Comparison of ENCODE assay signal across 7 mouse cellular contexts in genomic region chr14:47188475-47188847, GRCm38 (mm10). TPM values are rescaled to one million over a fixed set of nuclear protein-coding genes. Genes with fewer than 3 reads are reported as not detected.
DNase-seq lines count a peak whose midpoint lies in the region; ATAC-seq and TF ChIP-seq lines count a peak whose summit lies in the region.

No protein-coding gene starts in this region.

- peak overlapping the region; percentile 61 for H3K4me3 ChIP-seq in limb, embryonic 14.5 days (replicated peaks; ENCODE audit: low read length)
- H3K4me3 ChIP-seq in stomach, embryonic 15.5 days (replicated peaks): peak overlapping the region; percentile 73

- H3K9me3 ChIP-seq in limb, embryonic 14.5 days (ENCODE audit: control insufficient read depth, low read length): no peaks in the 10 kb centered on the region
- H3K9me3 ChIP-seq in stomach, embryonic 15.5 days: no peaks in the 10 kb centered on the region

- peak overlapping the region; percentile 46; the same call in 1 of the 2 replicates for H3K9ac ChIP-seq in limb, embryonic 14.5 days (ENCODE audit: low read depth, low read length, severe bottlenecking)
- H3K9ac ChIP-seq in stomach, embryonic 15.5 days: peak overlapping the region; percentile 61

- peaks cover 5% of the 10 kb centered on the region; the same call in 1 of the 2 replicates for H3K4me1 ChIP-seq in limb, embryonic 14.5 days (ENCODE audit: control insufficient read depth, insufficient read depth, low read length)
- H3K4me1 ChIP-seq in stomach, embryonic 15.5 days: no peaks in the 10 kb centered on the region; the same call in 1 of the 2 replicates

- TF ChIP-seq POLR2A in limb, embryonic 14.5 days (IDR thresholded peaks at IDR 0.05; ENCODE audit: borderline replicate concordance, extremely low read depth, insufficient read depth, insufficient read length): no peak

- peak; percentile 11 for DNase-seq in right cerebral cortex, adult 18-20 months
- no peak for DNase-seq in right cerebral cortex, adult 2 months (ENCODE audit: low spot score in 2 of 2)
- no peak for DNase-seq in limb, embryonic 14.5 days (ENCODE audit: low spot score)
- DNase-seq in MN1 (ENCODE audit: low spot score): no peak
- no peak for DNase-seq in left cerebral cortex, postnatal 36 days (ENCODE audit: low spot score in 2 of 2)

- H3K36me3 ChIP-seq in limb, embryonic 14.5 days (ENCODE audit: control insufficient read depth, insufficient read depth, low read length): no peaks in the 10 kb centered on the region
- no peaks in the 10 kb centered on the region for H3K36me3 ChIP-seq in stomach, embryonic 15.5 days

- ATAC-seq in erythroid progenitor cell, adult 5-6 weeks (replicated peaks; ENCODE audit: low FRiP score, poor library complexity, severe bottlenecking): peak; percentile 30
- ATAC-seq in limb, embryonic 14.5 days (ENCODE audit: low FRiP score, low read depth): no peak
- no peak for ATAC-seq in stomach, embryonic 15.5 days (ENCODE audit: insufficient read depth, low FRiP score, low read depth)

- H3K4me2 ChIP-seq in limb, embryonic 14.5 days (replicated peaks; ENCODE audit: low read depth, low read length, severe bottlenecking): peak overlapping the region; percentile 100
- H3K4me2 ChIP-seq in stomach, embryonic 15.5 days: peak overlapping the region; percentile 99

- 0% methylated on average over 14 of the region's 16 CpGs for WGBS in limb, embryonic 14.5 days
- WGBS in stomach, embryonic 15.5 days: 4% methylated on average over 16 of the region's 16 CpGs

- intact Hi-C loops in left cerebral cortex, postnatal 36 days (cut with DNase I): no loop called here

- H3K27me3 ChIP-seq in limb, embryonic 14.5 days (ENCODE audit: control insufficient read depth, insufficient read depth, low read length): peaks cover 10% of the 10 kb centered on the region; the same call in 1 of the 2 replicates
- no peaks in the 10 kb centered on the region for H3K27me3 ChIP-seq in stomach, embryonic 15.5 days (replicated peaks)

- no peak overlapping the region for H3K27ac ChIP-seq in limb, embryonic 14.5 days (replicated peaks; ENCODE audit: low read depth, low read length)
- H3K27ac ChIP-seq in stomach, embryonic 15.5 days: no peak overlapping the region

RNA-seq across cellular contexts. Expression of gene Gch1, which starts 0.8 kb away (rescaled TPM):
- total RNA-seq in erythroid progenitor cell, adult 5-6 weeks (2015; ENCODE audit: low replicate concordance): 195 and 197 TPM in 2 replicates
- total RNA-seq in erythroid progenitor cell, adult 5-6 weeks (2017; ENCODE audit: low replicate concordance): 146 and 154 TPM in 2 replicates
- polyA plus RNA-seq in limb, embryonic 14.5 days (2012; rRNA removed): 1.3 TPM in 2 replicates
- polyA plus RNA-seq in limb, embryonic 14.5 days (2014; fragmentation: Nextera tagmentation; extraction: Ambion mirVana): 0.99 and 1.5 TPM in 2 replicates
- 7.7 and 8.9 TPM in 2 replicates for polyA plus RNA-seq in stomach, embryonic 15.5 days (2015; fragmentation: Nextera tagmentation; extraction: Ambion mirVana)
- 1 to 10 TPM; 1.1 to 1.5 TPM for total RNA-seq in left cerebral cortex, postnatal 36 days (2021)

Comparison
In these comparisons a context has a peak if more than half of its experiments do, and no peak if none do; other contexts are left out.
1. RNA of gene Gch1, which starts 0.8 kb away (total RNA-seq): 146 to 197 TPM in erythroid progenitor cell, adult 5-6 weeks; 1.1 to 1.5 TPM in left cerebral cortex, postnatal 36 days; every median in the first group is over 10 times any median in the second.